Mouse (Mus musculus) liver, adult 2 months (tissue): ENCODE measurements at regions not wholly inside any gene's neighbourhood (a gene's known extent, or its start where the extent isn't known, plus 50 kb on each side); places are given as distances from the start of the nearest gene placed in this dataset.

ENCODE experiments used
- DNase-seq: peaks from one replicate; pipeline ENCODE4 v3.0.0-alpha.2; 2011; ENCODE audit warnings: low read depth, low spot score; ENCODE audit errors: extremely low read depth
- H3K27ac ChIP-seq: fragments of 200-500 bp; replicated peaks from 2 replicates; pipeline ENCODE4 v1.5.1; 2012; ENCODE audit warnings: low read depth, mild to moderate bottlenecking, control low read depth, inconsistent platforms, low read length; ENCODE audit not compliant: insufficient read depth
- H3K27me3 ChIP-seq: fragments of 200-500 bp; 2 replicates; pipeline ENCODE4 v1.6.1; 2012; ENCODE audit warnings: mild to moderate bottlenecking, moderate library complexity, low read length, inconsistent platforms; ENCODE audit not compliant: control insufficient read depth, insufficient read depth
- H3K36me3 ChIP-seq: fragments of 200-500 bp; 2 replicates; pipeline ENCODE4 v1.6.1; 2012; ENCODE audit warnings: low read length, inconsistent platforms; ENCODE audit not compliant: control insufficient read depth, insufficient read depth
- H3K4me1 ChIP-seq: fragments of 200-500 bp; 2 replicates; pipeline ENCODE4 v1.6.1; 2011; ENCODE audit warnings: low read length; ENCODE audit not compliant: control insufficient read depth, insufficient read depth
- H3K4me3 ChIP-seq: fragments of 200-500 bp; 2 replicates; pipeline ENCODE4 v1.5.1; 2011; ENCODE audit warnings: low read depth, mild to moderate bottlenecking, control low read depth, low read length, moderate library complexity; ENCODE audit not compliant: insufficient read depth
- H3K79me2 ChIP-seq: fragments of 200-500 bp; 2 replicates; pipeline ENCODE4 v1.6.1; 2012; ENCODE audit warnings: inconsistent platforms, mild to moderate bottlenecking, low read length, moderate library complexity; ENCODE audit not compliant: control insufficient read depth, insufficient read depth
- H3K9ac ChIP-seq: fragments of 200-500 bp; 2 replicates; pipeline ENCODE4 v1.6.1; 2012; ENCODE audit warnings: low read depth, mild to moderate bottlenecking, control low read depth, inconsistent platforms, low read length
- CTCF ChIP-seq: fragments of 200-500 bp; IDR thresholded peaks from 2 replicates; pipeline ENCODE4 v1.5.1; 2011; ENCODE audit warnings: low read depth, low read length, control low read depth
- POLR2A ChIP-seq: fragments of 200-500 bp; IDR thresholded peaks from 2 replicates; pipeline ENCODE4 v1.6.1; 2011; ENCODE audit warnings: low read length, control low read depth; ENCODE audit not compliant: insufficient read depth; ENCODE audit errors: extremely low read depth
- WGBS: fragments of 180-500 bp; shearing (Covaris S2); methylation state at CpG from one replicate; pipeline ENCODE4 v1.1.7; 2018; 5-methylcytosine and 5-hydroxymethylcytosine counted together

- H3K27ac ChIP-seq = no peak overlapping the region
- no peaks in the 10 kb centered on the region for H3K4me1 ChIP-seq
- no peak overlapping the region for H3K9ac ChIP-seq
- no peak for DNase-seq
- no peaks in the 10 kb centered on the region for H3K36me3 ChIP-seq
- no peaks in the 10 kb centered on the region for H3K79me2 ChIP-seq
- TF ChIP-seq CTCF (no peak), POLR2A (no peak)
- H3K4me3 ChIP-seq = no peak overlapping the region
- H3K27me3 ChIP-seq = no peaks in the 10 kb centered on the region; the same call in 1 of the 2 replicates
- WGBS = 74% methylated on average over 3 of the region's 3 CpGs
Observed at GRCm38 (mm10) chr2:75517096-75517495, 142.0 kb upstream of the Hnrnpa3 start.

DNA sequence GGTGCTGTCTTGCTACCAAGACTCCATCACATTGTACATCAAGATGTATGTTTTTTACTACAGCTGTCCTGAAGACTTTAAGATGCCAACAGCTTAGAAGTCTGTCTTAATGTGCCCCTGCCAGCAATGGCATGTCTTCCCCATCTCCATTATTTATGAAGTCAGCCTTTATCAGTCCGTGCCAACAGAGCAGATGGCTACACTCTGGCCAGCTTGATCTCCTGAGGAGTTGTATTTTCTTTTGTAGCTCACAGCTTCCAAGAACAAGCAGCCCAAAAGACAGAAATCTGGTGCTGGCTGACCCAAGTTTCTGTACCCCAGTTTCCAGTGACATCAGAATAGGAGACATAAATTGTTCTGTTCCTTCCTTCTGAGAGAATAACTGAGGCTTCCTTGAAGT is 140.5 kb upstream of the Hnrnpa3 start:
- H3K79me2 ChIP-seq = no peaks in the 10 kb centered on the region
- WGBS = 58% methylated on average over 1 of the region's 1 CpGs
- H3K4me1 ChIP-seq = no peaks in the 10 kb centered on the region
- H3K36me3 ChIP-seq = no peaks in the 10 kb centered on the region
- no peak overlapping the region for H3K27ac ChIP-seq
- no peaks in the 10 kb centered on the region for H3K27me3 ChIP-seq
- TF ChIP-seq CTCF (no peak), POLR2A (no peak)
- no peak overlapping the region for H3K4me3 ChIP-seq
- no peak overlapping the region for H3K9ac ChIP-seq
- no peak for DNase-seq

DNA sequence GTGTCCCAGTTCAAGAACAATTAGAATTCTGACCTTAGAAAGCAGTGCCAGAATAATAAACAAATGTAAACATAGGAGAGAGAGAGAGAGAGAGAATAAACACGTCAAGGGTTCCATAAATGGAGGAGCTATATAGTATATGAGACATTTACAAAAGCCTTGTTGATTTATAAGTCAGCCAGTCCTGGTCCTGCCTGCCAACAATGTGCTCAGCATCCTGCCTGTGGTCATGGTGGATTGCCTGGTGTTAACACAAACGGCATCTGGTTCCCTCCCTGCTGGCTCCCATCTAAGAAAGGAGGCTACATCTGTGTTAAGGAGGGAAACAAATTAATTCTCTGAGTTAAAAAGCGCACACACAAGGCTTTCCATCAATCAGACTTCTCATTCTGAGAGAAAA is 133.5 kb upstream of the Hnrnpa3 start:
- Histone ChIP-seq H3K4me3 (no peak overlapping the region), H3K27ac (no peak overlapping the region), H3K36me3 (no peaks in the 10 kb centered on the region), H3K27me3 (no peaks in the 10 kb centered on the region), H3K79me2 (no peaks in the 10 kb centered on the region), H3K9ac (no peak overlapping the region), H3K4me1 (no peaks in the 10 kb centered on the region)
- TF ChIP-seq CTCF = no peak
- no peak for DNase-seq
- 71% methylated on average over 3 of the region's 3 CpGs for WGBS

DNA sequence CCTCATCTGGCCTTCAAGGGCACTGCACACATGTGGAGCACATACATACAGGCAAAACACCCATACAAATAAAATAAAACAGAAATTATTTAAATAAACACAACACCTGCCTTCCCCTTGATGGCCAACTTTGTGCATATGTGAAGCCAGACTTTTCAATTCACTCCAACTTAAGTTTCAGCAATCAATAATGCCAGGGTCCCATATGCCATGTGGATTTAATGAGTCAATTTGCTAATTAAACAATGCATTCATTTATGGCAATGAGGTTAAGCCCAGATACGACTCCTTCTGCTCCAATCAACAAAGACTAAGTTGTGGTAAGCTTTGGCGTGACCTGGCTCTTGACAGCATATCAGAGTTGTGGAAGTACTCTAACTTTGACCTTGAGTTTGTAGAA is 130.4 kb upstream of the Hnrnpa3 start:
- Histone ChIP-seq H3K27me3 (no peaks in the 10 kb centered on the region), H3K79me2 (no peaks in the 10 kb centered on the region), H3K4me3 (no peak overlapping the region), H3K36me3 (no peaks in the 10 kb centered on the region), H3K9ac (no peak overlapping the region), H3K27ac (no peak overlapping the region), H3K4me1 (no peaks in the 10 kb centered on the region)
- WGBS = 92% methylated on average over 2 of the region's 2 CpGs
- no peak for DNase-seq
- TF ChIP-seq CTCF (no peak), POLR2A (no peak)

- no peak for DNase-seq
- WGBS = 27% methylated on average over 4 of the region's 4 CpGs
Observed at GRCm38 (mm10) chr2:75538114-75538513, 120.9 kb upstream of the Hnrnpa3 start.

DNA sequence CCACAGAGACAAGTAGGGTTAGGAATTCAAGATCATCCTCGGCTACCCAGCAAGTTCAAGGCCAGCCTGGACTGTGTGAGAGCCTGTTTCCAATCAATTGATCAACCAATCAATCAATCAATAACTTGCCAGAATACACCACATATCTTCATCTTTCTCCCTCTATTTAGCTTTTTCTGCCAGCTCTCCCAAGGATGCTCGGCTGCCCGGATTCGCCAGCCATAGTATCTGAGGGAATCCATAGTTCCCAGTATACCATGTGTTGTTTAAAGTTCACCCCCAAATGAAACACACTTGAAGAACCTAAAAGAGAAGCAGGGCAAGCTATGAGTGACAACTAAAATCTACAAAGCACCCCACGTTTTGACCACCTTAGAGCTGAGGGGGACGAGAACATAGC is 119.3 kb upstream of the Hnrnpa3 start:
- WGBS = 79% methylated on average over 6 of the region's 6 CpGs
- DNase-seq = no peak
- Histone ChIP-seq H3K9ac (no peak overlapping the region), H3K79me2 (no peaks in the 10 kb centered on the region), H3K27ac (no peak overlapping the region), H3K4me1 (no peaks in the 10 kb centered on the region), H3K27me3 (no peaks in the 10 kb centered on the region; the same call in 1 of the 2 replicates), H3K4me3 (no peak overlapping the region), H3K36me3 (no peaks in the 10 kb centered on the region)
- TF ChIP-seq POLR2A = no peak
- TF ChIP-seq CTCF = no peak

More at GRCm38 (mm10) chr2:75538114-75538513, 120.9 kb upstream of the Hnrnpa3 start:
- no peaks in the 10 kb centered on the region for H3K79me2 ChIP-seq
- no peaks in the 10 kb centered on the region for H3K36me3 ChIP-seq
- H3K27me3 ChIP-seq = no peaks in the 10 kb centered on the region; the same call in 1 of the 2 replicates
- TF ChIP-seq POLR2A = no peak
- no peak for TF ChIP-seq CTCF
- H3K4me1 ChIP-seq = no peaks in the 10 kb centered on the region
- H3K9ac ChIP-seq = no peak overlapping the region
- H3K4me3 ChIP-seq = no peak overlapping the region
- no peak overlapping the region for H3K27ac ChIP-seq
